Mouse (Mus musculus): Measurements from ENCODE around the gene C1qtnf6. TPM values are rescaled to one million over a fixed set of nuclear protein-coding genes. Genes with fewer than 3 reads are reported as not detected.

C1qtnf6 gene
- polyA plus RNA-seq, 1 experiment from 2014 or later, result 7.7 TPM

Other genes with a start within 250 kb of the C1qtnf6 start
- 0.10 and 0.38 TPM in 2 replicates for gene Csf2rb2, start 225.7 kb downstream of the C1qtnf6 start, polyA plus RNA-seq (2015; fragmentation: Nextera tagmentation; extraction: Ambion mirVana)
- gene Csf2rb, start 205.7 kb downstream of the C1qtnf6 start, polyA plus RNA-seq (2015; fragmentation: Nextera tagmentation; extraction: Ambion mirVana), result 0.92 and 1.3 TPM in 2 replicates
- not detected in 2 replicates for gene Tex33, start 135.5 kb downstream of the C1qtnf6 start, polyA plus RNA-seq (2015; fragmentation: Nextera tagmentation; extraction: Ambion mirVana)
- 16.9 and 37.0 TPM in 2 replicates for gene Tst, start 125.5 kb downstream of the C1qtnf6 start, polyA plus RNA-seq (2015; fragmentation: Nextera tagmentation; extraction: Ambion mirVana)
- gene Mpst, start 125.0 kb downstream of the C1qtnf6 start, polyA plus RNA-seq (2015; fragmentation: Nextera tagmentation; extraction: Ambion mirVana), result 3.2 and 3.8 TPM in 2 replicates
- gene Kctd17, start 102.9 kb downstream of the C1qtnf6 start, polyA plus RNA-seq (2015; fragmentation: Nextera tagmentation; extraction: Ambion mirVana), result 141 and 158 TPM in 2 replicates
- 0.05 and 0.69 TPM in 2 replicates for gene Tmprss6, start 62.8 kb downstream of the C1qtnf6 start, polyA plus RNA-seq (2015; fragmentation: Nextera tagmentation; extraction: Ambion mirVana)
- 0.12 and 2.8 TPM in 2 replicates for gene Il2rb, start 36.1 kb downstream of the C1qtnf6 start, polyA plus RNA-seq (2015; fragmentation: Nextera tagmentation; extraction: Ambion mirVana)
- gene Sstr3, start 13.3 kb upstream of the C1qtnf6 start, polyA plus RNA-seq (2015; fragmentation: Nextera tagmentation; extraction: Ambion mirVana), result 0.50 and 0.57 TPM in 2 replicates
- 6.7 and 77.0 TPM in 2 replicates for gene Rac2, start 41.4 kb upstream of the C1qtnf6 start, polyA plus RNA-seq (2015; fragmentation: Nextera tagmentation; extraction: Ambion mirVana)
- 7.3 and 13.2 TPM in 2 replicates for gene Cyth4, start 65.6 kb upstream of the C1qtnf6 start, polyA plus RNA-seq (2015; fragmentation: Nextera tagmentation; extraction: Ambion mirVana)
- 9.8 and 10.6 TPM in 2 replicates for gene Elfn2, start 187.4 kb upstream of the C1qtnf6 start, polyA plus RNA-seq (2015; fragmentation: Nextera tagmentation; extraction: Ambion mirVana)
- 14.5 and 22.6 TPM in 2 replicates for gene Mfng, start 242.1 kb upstream of the C1qtnf6 start, polyA plus RNA-seq (2015; fragmentation: Nextera tagmentation; extraction: Ambion mirVana)

Data from neural tube, embryonic 15.5 days (tissue).